Comparison of ENCODE assay signal across 9 mouse cellular contexts in genomic region chr19:32555257-32555656, GRCm38 (mm10). TPM values are rescaled to one million over a fixed set of nuclear protein-coding genes. Genes with fewer than 3 reads are reported as not detected.
DNase-seq lines count a peak whose midpoint lies in the region; TF ChIP-seq lines count a peak whose summit lies in the region.
"Had no signal": no experiment of that assay in that cellular context is flagged by ENCODE, and none has a peak within 500 bp of the region (broad histone marks: within the 10 kb centered on the region; RNA-seq: fewer than 3 reads in every experiment).

No protein-coding gene starts in this region.

- H3K27ac ChIP-seq in left cerebral cortex, adult 2 months, result no peak overlapping the region

- DNase-seq in embryo, embryonic 10.5 days (ENCODE audit: low spot score), result peak; percentile 12
- DNase-seq in embryo, embryonic 10 days (ENCODE audit: low spot score), result no peak
- peak; percentile 13 to 15 for DNase-seq in left cerebral cortex, postnatal 14 days (ENCODE audit: low spot score in 2 of 2)
- no peak for DNase-seq in left cerebral cortex, adult 2 months (ENCODE audit: extremely low spot score in 1 of 2, low spot score in 2 of 2)
- peak; percentile 66 for DNase-seq in fibroblast of lung, adult 2 months (ENCODE audit: low read depth)
- peak; percentile 7 for DNase-seq in layer of hippocampus, postnatal 36 days
- no peak for DNase-seq in thymus, postnatal 0 days (ENCODE audit: low spot score)
- DNase-seq in spleen, adult 12 weeks (ENCODE audit: low spot score), result no peak
- DNase-seq: kidney, postnatal 36 days had no signal

- H3K4me3 ChIP-seq in left cerebral cortex, adult 2 months, result no peak overlapping the region

- no peak for TF ChIP-seq CTCF in left cerebral cortex, adult 2 months (IDR thresholded peaks at IDR 0.05)

- intact Hi-C loops in left cerebral cortex, postnatal 14 days (cut with DNase I), result no loop called here
- intact Hi-C loops in left cerebral cortex, adult 2 months (cut with DNase I), result no loop called here

RNA-seq across cellular contexts. Expression of gene Papss2, which starts 40.3 kb away (rescaled TPM):
- 1 to 10 TPM; 3.3 to 5.5 TPM for total RNA-seq in left cerebral cortex, postnatal 14 days (2021)
- 1 to 10 TPM; 8.1 to 9.8 TPM for total RNA-seq in left cerebral cortex, adult 2 months (2021)
- 10 to 100 TPM; 11.0 to 12.1 TPM for total RNA-seq in layer of hippocampus, postnatal 36 days (2021)
- polyA plus RNA-seq in thymus, postnatal 0 days (2015; fragmentation: Nextera tagmentation; extraction: Ambion mirVana), result 2.7 TPM in 2 replicates

Comparison
In these comparisons a context has a peak if more than half of its experiments do, and no peak if none do; other contexts are left out.
1. DNase-seq: peak in embryo, embryonic 10.5 days (single experiment), left cerebral cortex, postnatal 14 days (2 of 2), fibroblast of lung, adult 2 months (single experiment) and layer of hippocampus, postnatal 36 days (2 of 2); none in embryo, embryonic 10 days (single experiment), left cerebral cortex, adult 2 months (0 of 2), thymus, postnatal 0 days (single experiment) and spleen, adult 12 weeks (single experiment).